Mouse (Mus musculus) lung, embryonic 15.5 days (tissue): ENCODE results near the gene Foxp1. TPM values are rescaled to one million over a fixed set of nuclear protein-coding genes. Genes with fewer than 3 reads are reported as not detected.

Source experiments
- ATAC-seq: fragments of 200-750 bp; cut with Nextera tagmentation; 2 replicates; pipeline ENCODE4 v1.8.0; 2017; ENCODE audit warnings: moderate number of reproducible peaks, borderline replicate concordance; ENCODE audit not compliant: low FRiP score, low TSS enrichment; ENCODE audit errors: extremely low read depth
- H3K27ac ChIP-seq: fragments of 300-500 bp; sonication (generic); 2 replicates; pipeline ENCODE4 v1.5.1; 2015; ENCODE audit warnings: moderate library complexity, mild to moderate bottlenecking, inconsistent platforms
- H3K27me3 ChIP-seq: fragments of 300-500 bp; sonication (generic); 2 replicates; pipeline ENCODE4 v1.6.1; 2015; ENCODE audit warnings: inconsistent platforms
- H3K36me3 ChIP-seq: fragments of 300-500 bp; sonication (generic); 2 replicates; pipeline ENCODE4 v1.6.1; 2015; ENCODE audit warnings: inconsistent platforms
- H3K4me1 ChIP-seq: fragments of 300-500 bp; sonication (generic); 2 replicates; pipeline ENCODE4 v1.6.1; 2015; ENCODE audit warnings: inconsistent platforms
- H3K4me2 ChIP-seq: fragments of 300-500 bp; sonication (generic); 2 replicates; pipeline ENCODE4 v1.6.1; 2015; ENCODE audit warnings: inconsistent platforms, mild to moderate bottlenecking, moderate library complexity
- H3K4me3 ChIP-seq: fragments of 300-500 bp; sonication (generic); 2 replicates; pipeline ENCODE4 v1.5.1; 2015; ENCODE audit warnings: mild to moderate bottlenecking, inconsistent platforms
- H3K9ac ChIP-seq: fragments of 300-500 bp; sonication (generic); 2 replicates; pipeline ENCODE4 v1.6.1; 2015; ENCODE audit warnings: inconsistent platforms
- H3K9me3 ChIP-seq: fragments of 300-500 bp; sonication (generic); 2 replicates; pipeline ENCODE4 v1.6.1; 2016; ENCODE audit warnings: inconsistent platforms
- WGBS: fragments of 180-500 bp; shearing (Covaris S2); methylation state at CpG from one replicate; pipeline ENCODE4 v1.1.7; 2015; 5-methylcytosine and 5-hydroxymethylcytosine counted together
- polyA plus RNA-seq: library from polyadenylated mRNA; unstranded; fragments of >200 nt; fragmentation: Nextera tagmentation; extraction: Ambion mirVana; gene quantifications from 2 replicates; pipeline ENCODE4 v1.2.1, GENCODE M21; 2015

Gene Foxp1
- polyA plus RNA-seq, 1 experiment from 2014 or later, result 109 TPM

GRCm38 (mm10) chr6:99108417-99108816 lies 414.1 kb downstream of the Foxp1 start:
- Histone ChIP-seq H3K4me2 (no peak overlapping the region), H3K36me3 (no peaks in the 10 kb centered on the region), H3K9me3 (no peaks in the 10 kb centered on the region), H3K9ac (no peak overlapping the region), H3K27ac (no peak overlapping the region), H3K4me1 (0 out of 2 replicates have a peak, but pooled peaks cover under 1% of the 10 kb centered on the region), H3K27me3 (no peaks in the 10 kb centered on the region), H3K4me3 (no peak overlapping the region)
- no peak for ATAC-seq
- 79% methylated on average over 4 of the region's 4 CpGs for WGBS

- H3K27me3 ChIP-seq, result no peaks in the 10 kb centered on the region
- no peak overlapping the region for H3K27ac ChIP-seq
- no peaks in the 10 kb centered on the region for H3K4me1 ChIP-seq
- WGBS, result 71% methylated on average over 6 of the region's 6 CpGs
- H3K4me3 ChIP-seq, result no peak overlapping the region
- H3K36me3 ChIP-seq, result no peaks in the 10 kb centered on the region
- ATAC-seq, result no peak
- no peak overlapping the region for H3K4me2 ChIP-seq
- no peaks in the 10 kb centered on the region for H3K9me3 ChIP-seq
- H3K9ac ChIP-seq, result no peak overlapping the region
Observed at GRCm38 (mm10) chr6:99107674-99108073, 414.8 kb downstream of the Foxp1 start.

GRCm38 (mm10) chr6:99107081-99107482 lies 415.4 kb downstream of the Foxp1 start:
- peaks cover 5% of the 10 kb centered on the region; the same call in 1 of the 2 replicates for H3K4me1 ChIP-seq
- ATAC-seq, result no peak
- H3K9me3 ChIP-seq, result no peaks in the 10 kb centered on the region
- no peak overlapping the region for H3K4me2 ChIP-seq
- H3K4me3 ChIP-seq, result no peak overlapping the region
- no peak overlapping the region for H3K27ac ChIP-seq
- WGBS, result 37% methylated on average over 6 of the region's 6 CpGs
- no peak overlapping the region for H3K9ac ChIP-seq
- H3K27me3 ChIP-seq, result no peaks in the 10 kb centered on the region
- no peaks in the 10 kb centered on the region for H3K36me3 ChIP-seq

GRCm38 (mm10) chr6:99105979-99106378 lies 416.5 kb downstream of the Foxp1 start:
- H3K4me1 ChIP-seq, result peaks cover 16% of the 10 kb centered on the region
- no peak overlapping the region for H3K4me3 ChIP-seq
- no peak overlapping the region for H3K27ac ChIP-seq
- no peaks in the 10 kb centered on the region for H3K27me3 ChIP-seq
- H3K9me3 ChIP-seq, result no peaks in the 10 kb centered on the region
- H3K36me3 ChIP-seq, result no peaks in the 10 kb centered on the region
- no peak for ATAC-seq
- H3K9ac ChIP-seq, result no peak overlapping the region
- H3K4me2 ChIP-seq, result no peak overlapping the region
- 48% methylated on average over 4 of the region's 4 CpGs for WGBS

- H3K9ac ChIP-seq, result no peak overlapping the region
- H3K4me3 ChIP-seq, result no peak overlapping the region
- no peak overlapping the region for H3K27ac ChIP-seq
- H3K4me1 ChIP-seq, result peaks cover 29% of the 10 kb centered on the region
- no peak for ATAC-seq
- H3K27me3 ChIP-seq, result no peaks in the 10 kb centered on the region
- H3K4me2 ChIP-seq, result no peak overlapping the region
- WGBS, result 84% methylated on average over 7 of the region's 7 CpGs
- no peaks in the 10 kb centered on the region for H3K36me3 ChIP-seq
- H3K9me3 ChIP-seq, result no peaks in the 10 kb centered on the region
Observed at GRCm38 (mm10) chr6:99104446-99104845, 418.1 kb downstream of the Foxp1 start.

- no peaks in the 10 kb centered on the region for H3K36me3 ChIP-seq
- no peak overlapping the region for H3K27ac ChIP-seq
- 73% methylated on average over 3 of the region's 3 CpGs for WGBS
- no peak overlapping the region for H3K9ac ChIP-seq
- H3K4me3 ChIP-seq, result no peak overlapping the region
- H3K4me1 ChIP-seq, result peaks cover 29% of the 10 kb centered on the region
- no peak for ATAC-seq
- H3K27me3 ChIP-seq, result no peaks in the 10 kb centered on the region
- H3K4me2 ChIP-seq, result no peak overlapping the region
- no peaks in the 10 kb centered on the region for H3K9me3 ChIP-seq
Observed at GRCm38 (mm10) chr6:99103911-99104310, 418.6 kb downstream of the Foxp1 start.

GRCm38 (mm10) chr6:99101489-99101908 lies 421.0 kb downstream of the Foxp1 start:
- Histone ChIP-seq H3K4me3 (no peak overlapping the region), H3K4me1 (peaks cover 47% of the 10 kb centered on the region), H3K27ac (peak overlapping the region; percentile 49), H3K27me3 (no peaks in the 10 kb centered on the region), H3K4me2 (peak overlapping the region; percentile 31), H3K36me3 (no peaks in the 10 kb centered on the region), H3K9me3 (no peaks in the 10 kb centered on the region), H3K9ac (no peak overlapping the region)
- ATAC-seq, result peak; percentile 43; the same call in 1 of the 2 replicates
- WGBS, result 5% methylated on average over 6 of the region's 6 CpGs

- H3K27me3 ChIP-seq, result no peaks in the 10 kb centered on the region
- H3K9ac ChIP-seq, result no peak overlapping the region
- H3K36me3 ChIP-seq, result no peaks in the 10 kb centered on the region
- no peak overlapping the region for H3K27ac ChIP-seq
- H3K4me1 ChIP-seq, result peaks cover 52% of the 10 kb centered on the region
- 46% methylated on average over 5 of the region's 5 CpGs for WGBS
- no peak overlapping the region for H3K4me2 ChIP-seq
- no peak overlapping the region for H3K4me3 ChIP-seq
- no peak for ATAC-seq
- H3K9me3 ChIP-seq, result no peaks in the 10 kb centered on the region
Observed at GRCm38 (mm10) chr6:99100331-99100730, 422.2 kb downstream of the Foxp1 start.

- no peak for ATAC-seq
- no peak overlapping the region for H3K9ac ChIP-seq
- H3K27me3 ChIP-seq, result no peaks in the 10 kb centered on the region
- H3K36me3 ChIP-seq, result no peaks in the 10 kb centered on the region
- H3K27ac ChIP-seq, result peak overlapping the region; percentile 9; the same call in 1 of the 2 replicates
- H3K4me1 ChIP-seq, result peaks cover 55% of the 10 kb centered on the region
- H3K9me3 ChIP-seq, result no peaks in the 10 kb centered on the region
- H3K4me2 ChIP-seq, result no peak overlapping the region
- WGBS, result 42% methylated on average over 4 of the region's 4 CpGs
- no peak overlapping the region for H3K4me3 ChIP-seq
Observed at GRCm38 (mm10) chr6:99099781-99100180, 422.7 kb downstream of the Foxp1 start.

GRCm38 (mm10) chr6:99097191-99097590 lies 425.3 kb downstream of the Foxp1 start:
- Histone ChIP-seq H3K36me3 (no peaks in the 10 kb centered on the region), H3K27me3 (no peaks in the 10 kb centered on the region), H3K27ac (peak overlapping the region; percentile 88), H3K4me3 (no peak overlapping the region), H3K4me2 (peak overlapping the region; percentile 66; the same call in 1 of the 2 replicates), H3K9me3 (no peaks in the 10 kb centered on the region), H3K4me1 (peaks cover 61% of the 10 kb centered on the region), H3K9ac (no peak overlapping the region)
- 25% methylated on average over 7 of the region's 7 CpGs for WGBS
- ATAC-seq, result no peak

- no peak for ATAC-seq
- H3K4me1 ChIP-seq, result peaks cover 57% of the 10 kb centered on the region
- H3K27me3 ChIP-seq, result no peaks in the 10 kb centered on the region
- H3K36me3 ChIP-seq, result no peaks in the 10 kb centered on the region
- H3K9me3 ChIP-seq, result no peaks in the 10 kb centered on the region
- H3K9ac ChIP-seq, result no peak overlapping the region
- peak overlapping the region; percentile 88 for H3K27ac ChIP-seq
- H3K4me2 ChIP-seq, result peak overlapping the region; percentile 66
- H3K4me3 ChIP-seq, result no peak overlapping the region
- 29% methylated on average over 7 of the region's 7 CpGs for WGBS
Observed at GRCm38 (mm10) chr6:99096776-99097166, 425.8 kb downstream of the Foxp1 start.

- Histone ChIP-seq H3K4me1 (peaks cover 52% of the 10 kb centered on the region), H3K9me3 (no peaks in the 10 kb centered on the region), H3K9ac (peak overlapping the region; percentile 48), H3K27ac (peak overlapping the region; percentile 88), H3K27me3 (no peaks in the 10 kb centered on the region), H3K36me3 (no peaks in the 10 kb centered on the region), H3K4me2 (peak overlapping the region; percentile 66), H3K4me3 (peak overlapping the region; percentile 47)
- WGBS, result 8% methylated on average over 12 of the region's 12 CpGs
- ATAC-seq, result peak; percentile 77
Observed at GRCm38 (mm10) chr6:99096105-99096775, 426.3 kb downstream of the Foxp1 start.
